Mouse (Mus musculus) lung, embryonic 16.5 days (tissue): ENCODE measurements around the gene Sh3bgrl3. TPM values are rescaled to one million over a fixed set of nuclear protein-coding genes. Genes with fewer than 3 reads are reported as not detected.

Source experiments
- ATAC-seq: fragments of 200-750 bp; cut with Nextera tagmentation; 2 replicates; pipeline ENCODE4 v1.8.0; 2017; ENCODE audit warnings: low read depth, mild to moderate bottlenecking, moderate library complexity
- H3K27ac ChIP-seq: fragments of 300-500 bp; sonication (generic); 2 replicates; pipeline ENCODE4 v1.5.1; 2014; ENCODE audit warnings: mild to moderate bottlenecking, control low read depth, low read length
- H3K27me3 ChIP-seq: fragments of 300-500 bp; sonication (generic); 2 replicates; pipeline ENCODE4 v1.6.1; 2014; ENCODE audit warnings: low read depth, low read length, mixed read lengths; ENCODE audit not compliant: control insufficient read depth, insufficient read depth
- H3K36me3 ChIP-seq: fragments of 300-500 bp; sonication (generic); 2 replicates; pipeline ENCODE4 v1.6.1; 2014; ENCODE audit warnings: low read length; ENCODE audit not compliant: control insufficient read depth, insufficient read depth
- H3K4me1 ChIP-seq: fragments of 300-500 bp; sonication (generic); replicated peaks from 2 replicates; pipeline ENCODE4 v1.6.1; 2014; ENCODE audit warnings: low read length, mixed read lengths; ENCODE audit not compliant: control insufficient read depth, insufficient read depth
- H3K4me2 ChIP-seq: fragments of 300-500 bp; sonication (generic); 2 replicates; pipeline ENCODE4 v1.6.1; 2014; ENCODE audit warnings: low read depth, low read length, control low read depth
- H3K4me3 ChIP-seq: fragments of 300-500 bp; sonication (generic); 2 replicates; pipeline ENCODE4 v1.5.1; 2014; ENCODE audit warnings: mild to moderate bottlenecking, low read length, control low read depth
- H3K9ac ChIP-seq: fragments of 300-500 bp; sonication (generic); 2 replicates; pipeline ENCODE4 v1.6.1; 2014; ENCODE audit warnings: low read length, control low read depth
- H3K9me3 ChIP-seq: fragments of 300-500 bp; sonication (generic); 2 replicates; pipeline ENCODE4 v1.6.1; 2016; ENCODE audit warnings: low read length; ENCODE audit not compliant: control insufficient read depth
- WGBS: fragments of 180-500 bp; shearing (Covaris S2); extraction: QIAGEN DNeasy Blood & Tissue Kit; methylation state at CpG from one replicate; pipeline ENCODE4 v1.1.7; 2014; 5-methylcytosine and 5-hydroxymethylcytosine counted together
- polyA plus RNA-seq: library from polyadenylated mRNA; unstranded; fragments of >200 nt; fragmentation: Nextera tagmentation; extraction: Ambion mirVana; gene quantifications from 2 replicates; pipeline ENCODE4 v1.2.1, GENCODE M21; 2015

The Sh3bgrl3 gene
- polyA plus RNA-seq, 1 experiment from 2014 or later = 466 TPM

DNA sequence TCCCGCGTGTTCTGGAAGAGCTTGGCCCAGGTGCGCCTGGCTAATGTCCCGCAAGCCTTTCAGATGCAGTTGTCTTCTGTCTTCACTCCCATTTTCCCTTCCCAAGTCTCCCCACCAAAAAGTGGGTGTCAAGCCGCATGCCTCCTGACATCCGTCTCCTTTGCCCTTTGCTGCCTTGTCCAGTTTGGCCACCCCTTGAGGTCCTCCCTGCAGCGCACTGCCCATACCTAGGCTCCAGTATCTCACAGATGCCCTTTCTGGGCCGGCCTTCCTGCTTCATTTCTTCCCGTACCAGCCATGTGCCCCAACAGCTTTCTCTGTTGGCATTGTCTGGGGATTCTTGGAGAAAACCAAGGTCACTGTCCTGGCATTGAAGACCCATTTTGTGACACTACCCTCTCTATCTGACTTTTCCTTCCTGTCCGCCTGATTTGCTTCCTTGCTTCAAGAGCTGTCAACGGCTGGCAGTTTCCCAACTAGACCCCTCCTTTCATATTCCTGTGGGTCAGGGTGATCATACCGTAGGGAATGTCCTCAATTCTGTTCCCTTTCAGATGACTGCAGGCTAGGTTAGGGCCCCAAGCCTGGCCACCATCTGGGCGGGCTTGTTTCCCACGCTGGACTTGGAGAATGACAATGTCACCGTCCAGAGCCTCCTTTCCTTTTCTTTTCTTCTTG lies 3.1 kb downstream of the Sh3bgrl3 start:
- WGBS = 87% methylated on average over 15 of the region's 15 CpGs
- no peak overlapping the region for H3K4me2 ChIP-seq
- no peak for ATAC-seq
- no peak overlapping the region for H3K9ac ChIP-seq
- no peaks in the 10 kb centered on the region for H3K9me3 ChIP-seq
- peaks cover 16% of the 10 kb centered on the region for H3K4me1 ChIP-seq
- no peak overlapping the region for H3K27ac ChIP-seq
- H3K4me3 ChIP-seq = no peak overlapping the region
- no peaks in the 10 kb centered on the region for H3K36me3 ChIP-seq
- no peaks in the 10 kb centered on the region for H3K27me3 ChIP-seq

DNA sequence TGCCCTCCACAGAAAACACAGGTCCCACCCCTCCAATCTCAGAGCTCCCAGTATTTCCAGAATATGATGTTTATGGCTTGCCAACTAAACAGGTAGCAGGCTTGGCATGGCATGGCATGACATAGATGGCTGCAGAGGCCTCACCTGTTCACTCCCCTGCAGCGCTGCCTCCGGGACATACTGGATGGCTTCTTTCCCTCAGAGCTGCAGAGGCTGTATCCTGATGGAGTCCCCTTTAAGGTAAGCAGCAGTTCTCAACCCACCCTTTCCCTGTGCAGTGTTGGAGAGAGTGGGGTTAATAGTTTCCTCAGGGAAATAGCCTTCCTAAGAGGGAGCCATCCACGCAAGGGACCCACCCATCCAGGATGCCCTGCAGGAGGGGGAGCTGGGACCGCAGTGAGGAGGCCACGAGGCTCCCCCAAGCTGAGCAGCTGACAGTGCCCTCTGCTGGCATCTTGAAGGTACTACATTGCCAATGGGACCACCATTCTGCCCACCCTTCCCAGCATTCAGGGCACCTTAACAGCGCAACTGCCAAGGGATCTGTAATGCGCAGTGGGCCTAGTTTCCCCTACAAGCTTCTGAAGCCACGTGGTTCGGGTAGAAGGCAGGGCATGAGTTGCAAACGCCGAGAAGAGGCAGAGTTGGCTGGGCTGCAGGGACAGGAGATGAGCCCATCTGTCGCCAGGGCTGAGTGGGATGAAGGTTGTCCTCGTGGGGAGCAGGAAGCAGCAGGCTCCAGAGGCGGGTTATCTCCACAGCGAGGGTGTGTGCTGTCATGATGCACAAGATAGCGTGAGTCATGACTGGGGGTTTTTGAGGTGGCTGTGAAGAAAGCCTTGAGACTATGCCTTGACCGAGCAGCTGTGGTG lies 4.7 kb downstream of the Sh3bgrl3 start:
- H3K4me3 ChIP-seq = no peak overlapping the region
- H3K36me3 ChIP-seq = no peaks in the 10 kb centered on the region
- no peak overlapping the region for H3K27ac ChIP-seq
- no peak overlapping the region for H3K9ac ChIP-seq
- peaks cover 8% of the 10 kb centered on the region; the same call in 1 of the 2 replicates for H3K4me1 ChIP-seq
- no peak overlapping the region for H3K4me2 ChIP-seq
- H3K27me3 ChIP-seq = no peaks in the 10 kb centered on the region
- WGBS = 20% methylated on average over 17 of the region's 17 CpGs
- no peaks in the 10 kb centered on the region for H3K9me3 ChIP-seq
- ATAC-seq = no peak

DNA sequence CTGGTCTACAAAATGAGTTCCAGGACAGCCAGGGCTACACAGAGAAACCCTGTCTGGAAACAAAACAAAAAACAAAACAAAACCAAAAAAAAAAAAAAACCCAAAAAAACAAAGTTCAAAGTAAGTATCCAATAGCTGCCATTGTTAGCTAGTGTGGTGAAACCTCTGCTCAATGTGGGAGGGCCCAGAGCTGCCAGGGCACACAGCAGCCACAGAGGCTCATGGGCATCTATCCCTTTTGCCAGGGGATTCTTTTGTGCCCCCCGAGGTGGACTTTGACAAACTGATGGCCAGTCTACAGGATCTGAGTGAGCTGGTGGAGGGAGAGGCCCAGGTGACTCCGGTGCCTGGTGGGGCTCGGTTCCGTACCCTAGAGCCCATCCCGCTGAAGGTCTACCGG lies 5.4 kb downstream of the Sh3bgrl3 start:
- Histone ChIP-seq H3K36me3 (no peaks in the 10 kb centered on the region), H3K4me1 (peaks cover 8% of the 10 kb centered on the region; the same call in 1 of the 2 replicates), H3K9ac (no peak overlapping the region), H3K27ac (no peak overlapping the region), H3K27me3 (no peaks in the 10 kb centered on the region), H3K4me3 (no peak overlapping the region), H3K9me3 (no peaks in the 10 kb centered on the region), H3K4me2 (no peak overlapping the region)
- ATAC-seq = no peak
- WGBS = 93% methylated on average over 6 of the region's 6 CpGs

DNA sequence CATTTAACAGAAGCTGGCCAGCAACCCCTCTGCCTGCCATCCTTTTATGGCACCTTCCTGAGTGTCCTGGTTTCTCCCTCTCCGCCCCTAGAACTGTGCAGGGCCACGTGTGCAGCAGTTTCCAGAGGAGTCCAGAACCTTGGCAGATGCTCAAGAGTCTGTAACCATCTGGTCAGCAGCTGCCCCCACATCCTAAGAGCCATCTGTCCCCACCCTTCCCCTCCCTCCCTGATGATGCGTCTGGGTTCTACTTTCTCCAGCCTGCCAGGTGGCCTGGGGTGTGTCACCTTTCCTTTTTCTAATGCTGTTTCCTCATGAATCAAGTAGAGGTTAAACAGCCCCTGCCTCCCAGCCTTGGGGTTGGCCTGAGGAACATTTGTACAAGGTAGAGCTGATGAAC lies 6.3 kb downstream of the Sh3bgrl3 start:
- Histone ChIP-seq H3K4me1 (peaks cover 4% of the 10 kb centered on the region; the same call in 1 of the 2 replicates), H3K4me2 (no peak overlapping the region), H3K27me3 (no peaks in the 10 kb centered on the region), H3K4me3 (no peak overlapping the region), H3K36me3 (no peaks in the 10 kb centered on the region), H3K9ac (no peak overlapping the region), H3K9me3 (no peaks in the 10 kb centered on the region), H3K27ac (no peak overlapping the region)
- WGBS = 40% methylated on average over 3 of the region's 3 CpGs
- ATAC-seq = no peak

DNA sequence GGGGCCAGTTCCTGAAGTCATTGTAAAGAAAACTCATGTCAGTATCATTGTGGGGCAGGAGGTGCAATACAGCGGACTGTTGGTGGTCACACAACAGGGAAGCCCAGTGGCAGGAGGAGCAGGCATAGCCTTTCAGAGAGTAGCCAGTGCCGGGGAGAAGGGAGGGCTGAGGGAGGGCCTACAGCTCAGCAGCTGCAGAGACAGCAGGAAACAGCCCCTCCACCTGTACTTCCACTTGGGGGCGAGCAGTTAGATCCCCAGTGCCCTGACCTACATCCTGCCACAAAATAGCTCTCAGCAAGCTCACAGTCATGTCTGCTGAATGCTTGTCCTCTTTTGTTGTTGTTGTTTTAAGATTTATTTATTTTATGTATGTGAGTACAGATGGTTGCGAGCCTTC lies 7.0 kb downstream of the Sh3bgrl3 start:
- WGBS = 38% methylated on average over 4 of the region's 4 CpGs

DNA sequence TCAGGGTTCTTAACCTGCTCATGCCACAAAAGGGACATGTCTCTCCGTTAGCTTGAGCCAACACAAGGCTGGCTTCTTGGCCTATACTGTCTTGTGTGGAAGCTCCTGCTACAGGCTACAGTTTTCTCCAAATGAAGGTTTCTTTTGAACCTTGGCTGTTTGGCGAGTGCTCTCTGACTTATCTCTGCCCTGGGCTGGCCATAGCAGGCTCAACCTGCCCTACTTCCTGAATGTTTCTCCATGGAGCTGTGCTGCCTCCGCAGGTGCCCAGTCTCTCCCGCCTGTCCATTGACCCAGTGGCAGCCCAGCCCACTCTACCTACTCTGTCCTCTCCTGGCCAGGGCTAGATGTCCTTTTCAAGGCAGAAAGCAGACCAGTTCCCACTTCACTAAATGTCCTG lies 7.7 kb downstream of the Sh3bgrl3 start:
- WGBS = 76% methylated on average over 4 of the region's 4 CpGs
- Histone ChIP-seq H3K36me3 (no peaks in the 10 kb centered on the region), H3K9ac (no peak overlapping the region), H3K27ac (no peak overlapping the region), H3K4me2 (no peak overlapping the region), H3K27me3 (no peaks in the 10 kb centered on the region), H3K9me3 (no peaks in the 10 kb centered on the region), H3K4me3 (no peak overlapping the region), H3K4me1 (no peaks in the 10 kb centered on the region)
- no peak for ATAC-seq

More for the DNA sequence above, 7.0 kb downstream of the Sh3bgrl3 start:
- H3K27ac ChIP-seq = no peak overlapping the region
- H3K36me3 ChIP-seq = no peaks in the 10 kb centered on the region
- no peaks in the 10 kb centered on the region for H3K27me3 ChIP-seq
- no peak overlapping the region for H3K4me3 ChIP-seq
- ATAC-seq = no peak
- no peaks in the 10 kb centered on the region for H3K9me3 ChIP-seq
- no peak overlapping the region for H3K9ac ChIP-seq
- no peak overlapping the region for H3K4me2 ChIP-seq
- peaks cover under 1% of the 10 kb centered on the region; the same call in 1 of the 2 replicates for H3K4me1 ChIP-seq

DNA sequence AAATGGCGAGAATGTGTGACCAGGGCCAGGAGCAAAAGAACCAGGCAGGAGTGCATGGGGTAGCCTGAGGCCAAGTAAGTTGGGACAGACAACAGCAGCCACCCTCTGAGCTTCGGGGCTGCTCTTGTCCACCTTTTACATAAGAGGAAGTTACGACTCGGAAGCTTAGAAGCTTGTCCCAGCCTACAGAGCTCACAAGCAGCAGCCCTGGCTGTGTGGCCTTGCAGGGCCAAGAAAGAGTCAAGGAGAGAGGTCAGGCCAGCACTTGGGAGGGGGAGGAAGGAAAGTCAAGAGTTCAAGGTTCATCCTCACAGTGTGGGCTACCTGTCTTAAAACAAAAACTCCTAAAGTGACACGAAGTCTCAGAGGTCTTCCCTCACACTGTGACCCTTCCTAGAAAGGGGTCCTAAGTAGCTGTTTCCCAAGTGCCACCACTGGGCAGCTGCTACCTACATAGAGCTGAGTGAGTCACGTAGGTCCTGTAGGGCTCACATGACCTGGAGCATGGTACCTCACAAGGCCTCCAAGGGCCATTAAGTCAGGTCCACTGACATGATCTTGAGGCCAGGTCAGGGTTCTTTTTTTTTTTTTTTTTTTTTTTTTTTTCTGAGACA lies 8.3 kb downstream of the Sh3bgrl3 start:
- WGBS = 78% methylated on average over 6 of the region's 6 CpGs
- Histone ChIP-seq H3K27me3 (no peaks in the 10 kb centered on the region), H3K4me1 (no peaks in the 10 kb centered on the region), H3K4me2 (no peak overlapping the region), H3K27ac (no peak overlapping the region), H3K4me3 (no peak overlapping the region), H3K36me3 (no peaks in the 10 kb centered on the region), H3K9me3 (no peaks in the 10 kb centered on the region), H3K9ac (no peak overlapping the region)
- no peak for ATAC-seq

DNA sequence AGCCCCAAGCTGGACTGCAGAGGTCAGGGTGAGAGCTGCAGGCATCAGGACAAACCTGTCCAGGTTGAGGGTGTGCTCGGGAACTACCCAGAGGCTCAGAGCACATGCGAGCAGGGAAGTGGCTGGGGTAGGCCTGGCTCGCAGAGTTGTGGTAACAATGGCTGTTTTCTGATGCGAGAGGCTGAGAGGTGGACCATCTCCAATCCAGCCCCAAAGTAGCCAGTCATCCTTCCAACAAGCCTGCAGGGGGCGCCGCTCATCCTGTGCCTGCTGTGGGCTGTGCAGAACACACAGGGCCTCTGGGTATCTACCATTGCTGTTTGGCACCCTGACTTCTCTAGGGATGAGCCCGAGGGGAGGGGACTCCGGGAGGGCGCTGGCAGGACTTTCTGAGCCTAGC lies 8.9 kb downstream of the Sh3bgrl3 start:
- 62% methylated on average over 9 of the region's 9 CpGs for WGBS

DNA sequence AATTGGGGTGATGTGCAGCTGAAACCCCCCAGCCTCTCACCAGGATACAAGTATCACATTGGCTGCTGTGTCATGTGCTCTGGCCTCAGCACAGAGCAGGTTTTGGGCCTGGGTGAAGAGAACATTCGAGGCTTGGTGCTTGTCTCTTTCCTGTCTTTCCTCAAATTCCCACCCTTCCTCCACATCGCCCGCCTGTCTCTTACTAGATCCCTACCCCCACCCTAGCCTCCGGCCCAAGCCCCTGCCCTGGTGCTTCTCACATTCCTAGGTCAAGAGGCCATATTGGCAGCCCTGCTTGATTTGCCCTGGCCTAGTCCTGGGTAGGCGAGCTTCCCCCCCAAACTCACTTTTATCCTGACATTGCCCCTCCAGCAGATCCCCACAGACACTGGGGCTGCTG lies 9.5 kb downstream of the Sh3bgrl3 start:
- Histone ChIP-seq H3K9me3 (no peaks in the 10 kb centered on the region), H3K4me3 (no peak overlapping the region), H3K9ac (no peak overlapping the region), H3K36me3 (no peaks in the 10 kb centered on the region), H3K27ac (no peak overlapping the region), H3K4me1 (no peaks in the 10 kb centered on the region), H3K27me3 (no peaks in the 10 kb centered on the region), H3K4me2 (no peak overlapping the region)
- ATAC-seq = no peak
- 55% methylated on average over 5 of the region's 5 CpGs for WGBS

More for the DNA sequence above, 8.9 kb downstream of the Sh3bgrl3 start:
- H3K9me3 ChIP-seq = no peaks in the 10 kb centered on the region
- no peaks in the 10 kb centered on the region for H3K27me3 ChIP-seq
- H3K4me3 ChIP-seq = no peak overlapping the region
- no peaks in the 10 kb centered on the region for H3K4me1 ChIP-seq
- no peak for ATAC-seq
- H3K4me2 ChIP-seq = no peak overlapping the region
- no peak overlapping the region for H3K27ac ChIP-seq
- H3K36me3 ChIP-seq = no peaks in the 10 kb centered on the region
- H3K9ac ChIP-seq = no peak overlapping the region
